Mouse (Mus musculus) ES-E14 (cell line): ENCODE data around the gene Gm6993.

Experiments
- CHD2 ChIP-seq: IDR thresholded peaks from 2 replicates; pipeline ENCODE4 v1.6.1; 2014; ENCODE audit warnings: mild to moderate bottlenecking, low read depth, low read length, inconsistent platforms
- MAFK ChIP-seq: IDR thresholded peaks from 2 replicates; pipeline ENCODE4 v1.6.1; 2014; ENCODE audit warnings: mild to moderate bottlenecking, low read depth, low read length, inconsistent platforms; ENCODE audit not compliant: insufficient read depth

GRCm38 (mm10) chr12:31244691-31245090, 4.1 kb downstream of the Gm6993 start:
- TF ChIP-seq MAFK (no peak), CHD2 (no peak)
